Mouse (Mus musculus) B cell, adult 2 months (primary cell): ENCODE results near the gene AI661453.
A peak's percentile ranks its signal among the peaks of the same experiment; 100 is the strongest.
"Not testable (repeated sequence)": the region's sequence is repeated elsewhere in the genome, so short reads cannot be mapped to it uniquely, and the experiment has no call there.

Experiments used
- DNase-seq, 2 experiments: peaks; one replicate each; pipeline ENCODE4 v3.0.0; 2022

AI661453 gene

GRCm38 (mm10) chr17:47468063-47468462 is 31.6 kb downstream of the AI661453 start:
- DNase-seq: no peak

- no peak for DNase-seq
Observed at GRCm38 (mm10) chr17:47468466-47468865, 32.1 kb downstream of the AI661453 start.

GRCm38 (mm10) chr17:47469642-47470041 is 33.2 kb downstream of the AI661453 start:
- no peak for DNase-seq

- DNase-seq: no peak
Observed at GRCm38 (mm10) chr17:47470121-47470520, 33.7 kb downstream of the AI661453 start.

- DNase-seq: no peak
Observed at GRCm38 (mm10) chr17:47470686-47471085, 34.3 kb downstream of the AI661453 start.

GRCm38 (mm10) chr17:47472435-47473350 is 36.3 kb downstream of the AI661453 start:
- no peak for DNase-seq

GRCm38 (mm10) chr17:47473434-47473974 is 37.1 kb downstream of the AI661453 start:
- DNase-seq: peak; percentile 78 to 83

- DNase-seq: no peak
Observed at GRCm38 (mm10) chr17:47474250-47474649, 37.8 kb downstream of the AI661453 start.

- DNase-seq: no peak
Observed at GRCm38 (mm10) chr17:47475181-47475580, 38.8 kb downstream of the AI661453 start.

GRCm38 (mm10) chr17:47475714-47476113 is 39.3 kb downstream of the AI661453 start:
- peak; percentile 40 to 45 for DNase-seq

GRCm38 (mm10) chr17:47479887-47480286 is 43.5 kb downstream of the AI661453 start:
- no peak for DNase-seq

- peak; percentile 67 to 70 for DNase-seq
Observed at GRCm38 (mm10) chr17:47482401-47482800, 46.0 kb downstream of the AI661453 start.

- no peak for DNase-seq
Observed at GRCm38 (mm10) chr17:47484241-47484921, 48.0 kb downstream of the AI661453 start.

- no peak for DNase-seq
Observed at GRCm38 (mm10) chr17:47484993-47485392, 48.6 kb downstream of the AI661453 start.

- DNase-seq: no peak
Observed at GRCm38 (mm10) chr17:47485791-47486190, 49.4 kb downstream of the AI661453 start.

- no peak for DNase-seq
Observed at GRCm38 (mm10) chr17:47490791-47491190, 54.4 kb downstream of the AI661453 start.

GRCm38 (mm10) chr17:47492731-47493130 is 56.3 kb downstream of the AI661453 start:
- DNase-seq: no peak

GRCm38 (mm10) chr17:47493653-47494052 is 57.2 kb downstream of the AI661453 start:
- no peak for DNase-seq

GRCm38 (mm10) chr17:47494132-47494531 is 57.7 kb downstream of the AI661453 start:
- DNase-seq: no peak

- no peak for DNase-seq
Observed at GRCm38 (mm10) chr17:47501531-47501930, 65.1 kb downstream of the AI661453 start.

- DNase-seq: peak; percentile 93 to 94
Observed at GRCm38 (mm10) chr17:47501946-47502706, 65.7 kb downstream of the AI661453 start, which contains the start of gene Taf8. Gene Taf8 (minus strand): TSS chr17:47502292.

- DNase-seq: not testable (repeated sequence)
Observed at GRCm38 (mm10) chr17:47502707-47503045, 66.3 kb downstream of the AI661453 start.

- DNase-seq: no peak
Observed at GRCm38 (mm10) chr17:47503689-47504088, 67.3 kb downstream of the AI661453 start.
